In genomic region chr10:99107964-99108363, GRCm38 (mm10) we compare ENCODE assay signal across 7 mouse cellular contexts. TPM values are rescaled to one million over a fixed set of nuclear protein-coding genes. Genes with fewer than 3 reads are reported as not detected.
A peak's percentile ranks its signal among the peaks of the same experiment; 100 is the strongest.
DNase-seq lines count a peak whose midpoint lies in the region; ATAC-seq and TF ChIP-seq lines count a peak whose summit lies in the region.

Gene Galnt4, plus strand, starts transcription at chr10:99108159.

- TF ChIP-seq CTCF in gastrocnemius, adult 2 months (IDR thresholded peaks at IDR 0.05), result peak; percentile 66
- TF ChIP-seq CTCF in hindbrain, postnatal 0 days (IDR thresholded peaks at IDR 0.05; ENCODE audit: low read depth), result peak; percentile 77

- peak within 1 kb of the TSS; percentile 89 for H3K4me2 ChIP-seq in hindbrain, postnatal 0 days (ENCODE audit: low read depth, low read length)
- peak within 1 kb of the TSS; percentile 89 for H3K4me2 ChIP-seq in midbrain, embryonic 12.5 days (replicated peaks)

- H3K36me3 ChIP-seq in hindbrain, postnatal 0 days (ENCODE audit: insufficient read depth, low read length), result no peaks in the 10 kb centered on the region
- peaks cover 39% of the 10 kb centered on the region for H3K36me3 ChIP-seq in limb, embryonic 10.5 days
- peaks cover 23% of the 10 kb centered on the region for H3K36me3 ChIP-seq in midbrain, embryonic 12.5 days

- H3K4me3 ChIP-seq in gastrocnemius, adult 2 months, result peak within 1 kb of the TSS; percentile 98
- H3K4me3 ChIP-seq in hindbrain, postnatal 0 days (ENCODE audit: low read length), result peak within 1 kb of the TSS; percentile 99
- peak within 1 kb of the TSS; percentile 98 for H3K4me3 ChIP-seq in limb, embryonic 10.5 days
- peak within 1 kb of the TSS; percentile 97 for H3K4me3 ChIP-seq in midbrain, embryonic 12.5 days

- peak within 1 kb of the TSS; percentile 94 for H3K27ac ChIP-seq in gastrocnemius, adult 2 months
- H3K27ac ChIP-seq in hindbrain, postnatal 0 days, result peak within 1 kb of the TSS; percentile 90
- peak within 1 kb of the TSS; percentile 98 for H3K27ac ChIP-seq in limb, embryonic 10.5 days
- H3K27ac ChIP-seq in midbrain, embryonic 12.5 days (replicated peaks), result peak within 1 kb of the TSS; percentile 90

- under 1% methylated on average over 22 of the region's 22 CpGs for whole genome bisulfite sequencing in hindbrain, postnatal 0 days
- under 1% methylated on average over 22 of the region's 22 CpGs for WGBS in limb, embryonic 10.5 days
- WGBS in midbrain, embryonic 12.5 days, result 1% methylated on average over 22 of the region's 22 CpGs

- peak; percentile 80 for ATAC-seq in activated CD4-positive, CD25-positive, alpha-beta regulatory T cell, adult 4 months
- peak; percentile 82 for ATAC-seq in hindbrain, postnatal 0 days
- peak; percentile 75 for ATAC-seq in midbrain, embryonic 12.5 days (ENCODE audit: low FRiP score, low read depth)

- no peaks in the 10 kb centered on the region for H3K27me3 ChIP-seq in hindbrain, postnatal 0 days (ENCODE audit: insufficient read depth, low read length)
- no peaks in the 10 kb centered on the region for H3K27me3 ChIP-seq in limb, embryonic 10.5 days (ENCODE audit: low read depth, poor library complexity, severe bottlenecking)
- H3K27me3 ChIP-seq in midbrain, embryonic 12.5 days, result no peaks in the 10 kb centered on the region; the same call in 1 of the 2 replicates

- intact Hi-C loops in gastrocnemius, adult 2 months (cut with DNase I), result loop anchor here (5.0 kb wide), 2 partner anchors 44 to 196 kb away; partner anchors contain the start of gene Atp2b1

- H3K9ac ChIP-seq in hindbrain, postnatal 0 days (replicated peaks; ENCODE audit: low read length), result peak within 1 kb of the TSS; percentile 92
- H3K9ac ChIP-seq in midbrain, embryonic 12.5 days (replicated peaks), result peak within 1 kb of the TSS; percentile 94

- DNase-seq in cerebellum, postnatal 36 days, result peak; percentile 46 to 49
- DNase-seq in gastrocnemius, adult 2 months, result peak; percentile 79
- DNase-seq in hindbrain, postnatal 0 days (ENCODE audit: low spot score), result peak; percentile 80
- peak; percentile 82 for DNase-seq in limb, embryonic 10.5 days (ENCODE audit: low spot score)
- peak; percentile 75 for DNase-seq in spleen, adult 12 weeks (ENCODE audit: low spot score)

- H3K9me3 ChIP-seq in hindbrain, postnatal 0 days (ENCODE audit: low read length), result no peaks in the 10 kb centered on the region
- H3K9me3 ChIP-seq in limb, embryonic 10.5 days (replicated peaks), result no peaks in the 10 kb centered on the region
- no peaks in the 10 kb centered on the region for H3K9me3 ChIP-seq in midbrain, embryonic 12.5 days

- H3K4me1 ChIP-seq in hindbrain, postnatal 0 days (ENCODE audit: insufficient read depth, low read length), result peaks cover 9% of the 10 kb centered on the region; the same call in 1 of the 2 replicates
- H3K4me1 ChIP-seq in limb, embryonic 10.5 days, result peaks cover 22% of the 10 kb centered on the region
- H3K4me1 ChIP-seq in midbrain, embryonic 12.5 days, result peaks cover 28% of the 10 kb centered on the region

RNA-seq across cellular contexts. Expression of gene Galnt4, which starts in this region (rescaled TPM):
- polyA plus RNA-seq in activated CD4-positive, CD25-positive, alpha-beta regulatory T cell, adult 4 months (2017; shearing (Covaris generic)), result 1 to 10 TPM; 3.0 to 3.1 TPM
- 1 to 10 TPM; 1.3 to 1.4 TPM for total RNA-seq in gastrocnemius, adult 2 months (2021)
- total RNA-seq in hindbrain, postnatal 0 days (2014; rRNA removed), result 5.1 and 5.2 TPM in 2 replicates
- polyA plus RNA-seq in hindbrain, postnatal 0 days (2015; fragmentation: Nextera tagmentation; extraction: Ambion mirVana), result 3.3 and 3.4 TPM in 2 replicates
- polyA plus RNA-seq in limb, embryonic 10.5 days (2016; fragmentation: Nextera tagmentation; extraction: Ambion mirVana), result 5.7 and 6.0 TPM in 2 replicates
- 5.1 and 5.3 TPM in 2 replicates for polyA plus RNA-seq in midbrain, embryonic 12.5 days (2016; fragmentation: Nextera tagmentation; extraction: Ambion mirVana)

Comparison
In these comparisons a context has a peak if more than half of its experiments do, and no peak if none do; other contexts are left out.
1. Peak in every context shown above with its lines: DNase-seq, ATAC-seq, H3K4me3 ChIP-seq and H3K27ac ChIP-seq.